Mouse (Mus musculus) left cerebral cortex, postnatal 4 days (tissue): ENCODE data around the gene Dok4. TPM values are rescaled to one million over a fixed set of nuclear protein-coding genes. Genes with fewer than 3 reads are reported as not detected.

Experiments
- total RNA-seq, 2 experiments: library from RNA; stranded (reverse); gene quantifications; 2 replicates each; pipeline ENCODE4 v1.2.3; 2021

Gene Dok4
- total RNA-seq, 2 experiments from 2014 or later = 181 to 191 TPM

Other genes with a start within 250 kb of the Dok4 start
- 100 to 1,000 TPM; 134 to 140 TPM for gene Arl2bp, start 209.7 kb downstream of the Dok4 start, total RNA-seq
- 1 to 10 TPM; 7.3 to 8.5 TPM for gene Pllp, start 180.1 kb downstream of the Dok4 start, total RNA-seq
- not detected for gene Ccl22, start 130.7 kb downstream of the Dok4 start, total RNA-seq
- gene Cx3cl1, start 104.3 kb downstream of the Dok4 start, total RNA-seq = 100 to 1,000 TPM in 1 of 2 experiments, 10 to 100 TPM in 1; 88.5 to 111 TPM
- 1 to 10 TPM; 2.4 to 2.8 TPM for gene Ccl17, start 65.9 kb downstream of the Dok4 start, total RNA-seq
- gene Coq9, start 38.0 kb downstream of the Dok4 start, total RNA-seq = 10 to 100 TPM; 41.8 to 42.4 TPM
- 10 to 100 TPM; 84.3 to 84.6 TPM for gene Ciapin1, start 38.0 kb downstream of the Dok4 start, total RNA-seq
- gene Polr2c, start 18.9 kb downstream of the Dok4 start, total RNA-seq = 10 to 100 TPM; 53.6 to 63.3 TPM
- 1 to 10 TPM; 4.9 to 5.5 TPM for gene Ccdc102a, start 41.8 kb upstream of the Dok4 start, total RNA-seq
- gene Adgrg5, start 47.4 kb upstream of the Dok4 start, total RNA-seq = under 1 TPM in 1 of 2 experiments, not detected in 1; 0.74 TPM
- 100 to 1,000 TPM; 125 to 153 TPM for gene Adgrg1, start 98.4 kb upstream of the Dok4 start, total RNA-seq
- gene Adgrg3, start 141.4 kb upstream of the Dok4 start, total RNA-seq = 1 to 10 TPM; 1.1 to 2.1 TPM
- gene Drc7, start 178.8 kb upstream of the Dok4 start, total RNA-seq = 1 to 10 TPM; 2.7 to 3.0 TPM
- 10 to 100 TPM; 49.9 to 52.4 TPM for gene Katnb1, start 204.9 kb upstream of the Dok4 start, total RNA-seq